Mouse (Mus musculus): ENCODE measurements around the gene Ptprd.

DNA sequence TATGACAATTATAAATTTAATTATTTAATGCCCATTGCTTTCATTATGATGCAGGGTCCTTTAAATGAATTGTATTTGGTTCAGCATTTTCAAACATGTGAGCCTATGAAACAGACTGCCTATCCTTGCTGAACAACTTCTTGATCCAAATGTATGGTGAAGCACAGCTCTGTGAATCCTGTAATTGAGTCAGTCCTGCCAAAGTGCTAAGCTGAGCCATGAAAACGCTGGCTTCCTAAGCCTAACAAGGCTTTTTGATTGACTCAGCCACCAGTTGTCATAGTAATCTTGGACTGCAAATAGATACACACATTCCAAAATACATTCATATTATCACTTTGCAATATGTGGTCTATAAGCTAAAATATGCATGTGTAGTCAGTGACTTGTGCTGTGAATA, 625.1 kb downstream of the Ptprd start:
- no peak for TF ChIP-seq CTCF (IDR thresholded peaks at IDR 0.05; ENCODE audit: borderline replicate concordance, insufficient read depth, low read depth, low read length)
- no peak for TF ChIP-seq POLR2A (IDR thresholded peaks at IDR 0.05; ENCODE audit: borderline replicate concordance, insufficient read depth, low read length)
